Mouse (Mus musculus) liver, embryonic 16.5 days (tissue): ENCODE results near the gene Hinfp. TPM values are rescaled to one million over a fixed set of nuclear protein-coding genes. Genes with fewer than 3 reads are reported as not detected.
A peak's percentile ranks its signal among the peaks of the same experiment; 100 is the strongest.

Source experiments
- ATAC-seq: fragments of 200-750 bp; cut with Nextera tagmentation; 2 replicates; pipeline ENCODE4 v1.8.0; 2017; ENCODE audit warnings: low read depth, mild to moderate bottlenecking, moderate number of reproducible peaks, moderate library complexity
- H3K27ac ChIP-seq: fragments of 300-500 bp; sonication (generic); 2 replicates; pipeline ENCODE4 v1.5.1; 2014; ENCODE audit warnings: mild to moderate bottlenecking, low read length
- H3K27me3 ChIP-seq: fragments of 300-500 bp; sonication (generic); 2 replicates; pipeline ENCODE4 v1.6.1; 2014; ENCODE audit warnings: low read depth, low read length, mixed read lengths; ENCODE audit not compliant: control insufficient read depth, insufficient read depth
- H3K36me3 ChIP-seq: fragments of 300-500 bp; sonication (generic); 2 replicates; pipeline ENCODE4 v1.6.1; 2014; ENCODE audit warnings: mild to moderate bottlenecking; ENCODE audit not compliant: control insufficient read depth, insufficient read depth
- H3K4me1 ChIP-seq: fragments of 300-500 bp; sonication (generic); 2 replicates; pipeline ENCODE4 v1.6.1; 2014; ENCODE audit warnings: low read depth, low read length, mixed read lengths; ENCODE audit not compliant: control insufficient read depth
- H3K4me2 ChIP-seq: fragments of 300-500 bp; sonication (generic); 2 replicates; pipeline ENCODE4 v1.6.1; 2014; ENCODE audit warnings: low read depth, low read length, mixed read lengths
- H3K4me3 ChIP-seq: fragments of 300-500 bp; sonication (generic); 2 replicates; pipeline ENCODE4 v1.5.1; 2014; ENCODE audit warnings: low read depth, mild to moderate bottlenecking, low read length
- H3K9ac ChIP-seq: fragments of 300-500 bp; sonication (generic); 2 replicates; pipeline ENCODE4 v1.6.1; 2014; ENCODE audit warnings: low read depth, low read length
- H3K9me3 ChIP-seq: fragments of 300-500 bp; sonication (generic); replicated peaks from 2 replicates; pipeline ENCODE4 v1.6.1; 2016; ENCODE audit warnings: low read length; ENCODE audit not compliant: control insufficient read depth
- WGBS: fragments of 180-500 bp; shearing (Covaris S2); extraction: QIAGEN DNeasy Blood & Tissue Kit; methylation state at CpG from one replicate; pipeline ENCODE4 v1.1.7; 2014; ENCODE audit not compliant: insufficient replicate concordance; 5-methylcytosine and 5-hydroxymethylcytosine counted together
- polyA plus RNA-seq: library from polyadenylated mRNA; unstranded; fragments of >200 nt; fragmentation: Nextera tagmentation; extraction: Ambion mirVana; gene quantifications from 2 replicates; pipeline ENCODE4 v1.2.1, GENCODE M21; 2015

Gene Hinfp
- polyA plus RNA-seq, 1 experiment from 2014 or later = 12.6 TPM

- H3K9ac ChIP-seq = peak overlapping the region; percentile 98
- peak overlapping the region; percentile 97 for H3K4me3 ChIP-seq
- H3K4me2 ChIP-seq = peak overlapping the region; percentile 85
- H3K27me3 ChIP-seq = no peaks in the 10 kb centered on the region
- H3K36me3 ChIP-seq = peaks cover 36% of the 10 kb centered on the region
- peak overlapping the region; percentile 87 for H3K27ac ChIP-seq
- no peaks in the 10 kb centered on the region for H3K9me3 ChIP-seq
- H3K4me1 ChIP-seq = peaks cover 30% of the 10 kb centered on the region
- 58% methylated on average over 5 of the region's 5 CpGs for WGBS
- no peak for ATAC-seq
These were observed 12.8 kb upstream of the Hinfp start for GRCm38 (mm10) chr9:44318076-44318825.

- no peaks in the 10 kb centered on the region for H3K27me3 ChIP-seq
- no peaks in the 10 kb centered on the region for H3K9me3 ChIP-seq
- H3K4me2 ChIP-seq = peak overlapping the region; percentile 85
- WGBS = 78% methylated on average over 4 of the region's 4 CpGs
- H3K9ac ChIP-seq = peak overlapping the region; percentile 98
- peak overlapping the region; percentile 97 for H3K4me3 ChIP-seq
- peaks cover 30% of the 10 kb centered on the region for H3K4me1 ChIP-seq
- peaks cover 41% of the 10 kb centered on the region for H3K36me3 ChIP-seq
- ATAC-seq = no peak
- no peak overlapping the region for H3K27ac ChIP-seq
These were observed 12.0 kb upstream of the Hinfp start for GRCm38 (mm10) chr9:44317452-44317851.

- WGBS = 96% methylated on average over 18 of the region's 18 CpGs
- no peak for ATAC-seq
- peaks cover 24% of the 10 kb centered on the region for H3K4me1 ChIP-seq
- H3K9me3 ChIP-seq = no peaks in the 10 kb centered on the region
- peaks cover 45% of the 10 kb centered on the region for H3K36me3 ChIP-seq
- no peak overlapping the region for H3K4me2 ChIP-seq
- no peaks in the 10 kb centered on the region for H3K27me3 ChIP-seq
- no peak overlapping the region for H3K4me3 ChIP-seq
- H3K27ac ChIP-seq = no peak overlapping the region
- H3K9ac ChIP-seq = no peak overlapping the region
These were observed 9.4 kb upstream of the Hinfp start for GRCm38 (mm10) chr9:44314910-44315309.

- WGBS = 85% methylated on average over 4 of the region's 4 CpGs
- Histone ChIP-seq H3K36me3 (peaks cover 45% of the 10 kb centered on the region), H3K4me2 (no peak overlapping the region), H3K27me3 (no peaks in the 10 kb centered on the region), H3K9me3 (no peaks in the 10 kb centered on the region), H3K27ac (no peak overlapping the region), H3K9ac (no peak overlapping the region), H3K4me3 (no peak overlapping the region), H3K4me1 (peaks cover 23% of the 10 kb centered on the region)
- no peak for ATAC-seq
These were observed 8.7 kb upstream of the Hinfp start for GRCm38 (mm10) chr9:44314257-44314547.

- 82% methylated on average over 19 of the region's 19 CpGs for WGBS
- H3K9me3 ChIP-seq = no peaks in the 10 kb centered on the region
- H3K4me3 ChIP-seq = no peak overlapping the region
- H3K27ac ChIP-seq = no peak overlapping the region
- H3K27me3 ChIP-seq = no peaks in the 10 kb centered on the region
- ATAC-seq = no peak
- H3K4me2 ChIP-seq = no peak overlapping the region
- H3K36me3 ChIP-seq = peaks cover 45% of the 10 kb centered on the region
- no peak overlapping the region for H3K9ac ChIP-seq
- H3K4me1 ChIP-seq = peaks cover 18% of the 10 kb centered on the region
These were observed 8.2 kb upstream of the Hinfp start for GRCm38 (mm10) chr9:44313476-44314256.

GRCm38 (mm10) chr9:44311136-44312134, 6.0 kb upstream of the Hinfp start:
- peaks cover 6% of the 10 kb centered on the region for H3K4me1 ChIP-seq
- WGBS = 36% methylated on average over 27 of the region's 27 CpGs
- no peaks in the 10 kb centered on the region for H3K27me3 ChIP-seq
- ATAC-seq = no peak
- no peaks in the 10 kb centered on the region for H3K9me3 ChIP-seq
- H3K4me3 ChIP-seq = no peak overlapping the region
- no peak overlapping the region for H3K27ac ChIP-seq
- H3K4me2 ChIP-seq = no peak overlapping the region
- H3K9ac ChIP-seq = no peak overlapping the region
- peaks cover 41% of the 10 kb centered on the region for H3K36me3 ChIP-seq

- no peak for ATAC-seq
- no peak overlapping the region for H3K27ac ChIP-seq
- no peak overlapping the region for H3K4me2 ChIP-seq
- no peaks in the 10 kb centered on the region for H3K27me3 ChIP-seq
- peaks cover 12% of the 10 kb centered on the region for H3K4me1 ChIP-seq
- 49% methylated on average over 10 of the region's 10 CpGs for WGBS
- peaks cover 34% of the 10 kb centered on the region for H3K36me3 ChIP-seq
- no peaks in the 10 kb centered on the region for H3K9me3 ChIP-seq
- no peak overlapping the region for H3K4me3 ChIP-seq
- H3K9ac ChIP-seq = no peak overlapping the region
These were observed 5.3 kb upstream of the Hinfp start for GRCm38 (mm10) chr9:44310750-44311135.

- H3K4me2 ChIP-seq = no peak overlapping the region
- ATAC-seq = no peak
- H3K9ac ChIP-seq = no peak overlapping the region
- 66% methylated on average over 3 of the region's 3 CpGs for WGBS
- peaks cover 12% of the 10 kb centered on the region for H3K4me1 ChIP-seq
- H3K36me3 ChIP-seq = peaks cover 24% of the 10 kb centered on the region
- no peaks in the 10 kb centered on the region for H3K27me3 ChIP-seq
- no peaks in the 10 kb centered on the region for H3K9me3 ChIP-seq
- no peak overlapping the region for H3K4me3 ChIP-seq
- H3K27ac ChIP-seq = no peak overlapping the region; the same call in 1 of the 2 replicates
These were observed 4.3 kb upstream of the Hinfp start for GRCm38 (mm10) chr9:44309756-44310155.
